Mouse (Mus musculus) C2C12 (cell line): ENCODE measurements at regions not wholly inside any gene's neighbourhood (a gene's known extent, or its start where the extent isn't known, plus 50 kb on each side); places are given as distances from the start of the nearest gene placed in this dataset.

ENCODE experiments used
- H3K27me3 ChIP-seq: one replicate; pipeline ENCODE4 v1.6.1; 2011; ENCODE audit not compliant: control insufficient read depth, insufficient read depth, insufficient read length
- H3K36me3 ChIP-seq: one replicate; pipeline ENCODE4 v1.6.1; 2011; ENCODE audit not compliant: control insufficient read depth, insufficient read depth
- H3K4me3 ChIP-seq: one replicate; pipeline ENCODE4 v1.5.1; 2011; ENCODE audit warnings: mild to moderate bottlenecking, control low read depth; ENCODE audit not compliant: poor library complexity, insufficient read depth, severe bottlenecking
- H3K79me2 ChIP-seq: one replicate; pipeline ENCODE4 v1.6.1; 2011; ENCODE audit not compliant: control insufficient read depth, insufficient read depth
- H3K79me3 ChIP-seq: one replicate; pipeline ENCODE4 v1.6.1; 2011; ENCODE audit warnings: low read depth, control low read depth
- H3ac ChIP-seq: one replicate; pipeline ENCODE3; 2011; ENCODE audit warnings: low read depth; ENCODE audit not compliant: control insufficient read depth, insufficient read length
- CEBPB ChIP-seq: IDR thresholded peaks from one replicate; pipeline ENCODE4 v1.6.1; 2011; ENCODE audit warnings: low read depth, mild to moderate bottlenecking, control low read depth, moderate library complexity
- CTCF ChIP-seq: IDR thresholded peaks from one replicate; pipeline ENCODE4 v1.5.1; 2011; ENCODE audit not compliant: control insufficient read depth, insufficient read depth, insufficient read length
- FOSL1 ChIP-seq: IDR thresholded peaks from one replicate; pipeline ENCODE4 v1.8.0; 2011; ENCODE audit warnings: mild to moderate bottlenecking, low read length; ENCODE audit not compliant: poor library complexity, insufficient read depth, severe bottlenecking
- MAX ChIP-seq: IDR thresholded peaks from one replicate; pipeline ENCODE4 v1.6.1; 2011; ENCODE audit warnings: mild to moderate bottlenecking, control low read depth
- MYOD1 ChIP-seq: IDR thresholded peaks from one replicate; pipeline ENCODE4 v1.6.1; 2011; ENCODE audit warnings: low read depth; ENCODE audit not compliant: control insufficient read depth, insufficient read length
- MYOG ChIP-seq: IDR thresholded peaks from one replicate; pipeline ENCODE4 v1.6.1; 2011; ENCODE audit not compliant: control insufficient read depth, insufficient read length; ENCODE audit errors: extremely low read depth
- USF1 ChIP-seq: IDR thresholded peaks from one replicate; pipeline ENCODE4 v1.6.1; 2011; ENCODE audit warnings: low read depth, mild to moderate bottlenecking, control low read depth, moderate library complexity

DNA sequence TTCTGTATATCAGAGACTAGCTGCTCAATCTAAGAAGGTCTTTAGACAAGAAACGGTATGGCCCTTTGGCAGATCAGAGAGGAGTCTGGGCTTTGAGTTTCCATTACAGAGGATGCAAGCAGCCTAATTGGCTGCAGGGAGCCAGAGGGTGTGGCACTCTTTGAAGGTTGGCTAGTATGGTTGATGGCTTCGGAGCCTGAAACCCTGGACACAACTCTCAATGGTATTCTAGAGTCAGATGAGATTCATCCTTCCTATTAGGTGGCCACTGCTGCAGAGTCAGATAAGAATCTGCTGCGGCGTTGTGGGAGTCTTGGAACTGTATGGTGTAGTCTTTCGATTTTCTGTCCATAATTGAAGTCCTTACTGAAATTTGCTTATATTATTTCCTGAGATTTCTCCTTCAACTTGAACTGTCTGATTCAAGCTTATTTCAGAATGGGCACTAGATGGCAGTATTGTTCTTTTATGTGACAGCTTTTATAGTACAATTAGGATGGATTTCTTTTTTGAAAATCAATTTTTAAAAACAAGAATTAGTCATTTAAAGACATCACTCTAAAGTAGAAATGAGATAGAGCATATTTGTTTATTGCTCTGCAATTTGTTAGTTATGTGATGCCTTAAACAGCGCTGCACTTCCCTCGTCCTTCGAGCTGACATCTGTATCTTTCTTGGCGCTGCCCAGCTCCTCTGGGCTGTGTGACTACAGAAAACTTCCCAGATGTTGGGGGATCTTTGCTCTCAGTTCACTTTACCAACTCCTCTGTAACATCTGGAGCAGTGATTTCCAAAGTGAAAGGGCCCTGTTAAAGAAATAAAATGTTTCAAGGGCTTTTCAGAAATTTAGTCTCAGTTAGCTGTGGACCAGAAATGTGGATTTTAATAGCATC lies 151.0 kb upstream of the Ttc29 start:
- no peak for TF ChIP-seq CTCF
- no peak for TF ChIP-seq USF1
- TF ChIP-seq MYOD1, result no peak
- TF ChIP-seq CEBPB, result no peak
- TF ChIP-seq MYOG, result no peak
- no peak for TF ChIP-seq MAX
- no peak for TF ChIP-seq FOSL1
- no peak overlapping the region for H3K4me3 ChIP-seq
- H3ac ChIP-seq, result no peak overlapping the region
- H3K79me3 ChIP-seq, result no peaks in the 10 kb centered on the region
- H3K79me2 ChIP-seq, result no peaks in the 10 kb centered on the region
- peaks cover under 1% of the 10 kb centered on the region for H3K27me3 ChIP-seq
- no peaks in the 10 kb centered on the region for H3K36me3 ChIP-seq

DNA sequence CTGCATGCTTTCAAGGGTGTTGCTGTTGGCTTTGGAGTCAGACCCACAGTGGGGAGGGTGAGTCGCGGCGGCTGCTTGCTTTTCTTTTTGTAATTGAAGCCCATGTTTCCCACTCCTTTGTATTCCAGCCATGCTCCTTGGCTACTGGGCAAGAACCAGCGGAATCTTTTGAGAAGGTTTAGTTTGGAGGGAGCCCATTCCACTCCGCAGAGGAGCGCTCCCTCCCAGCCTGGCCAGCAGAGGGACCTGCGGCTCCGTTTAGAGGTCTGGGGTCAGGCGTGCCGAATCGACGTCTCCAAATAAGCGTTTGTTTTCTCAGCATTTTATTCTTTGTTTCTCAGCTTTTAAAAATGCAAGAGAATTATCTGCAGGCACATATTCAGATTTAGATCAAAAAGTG lies 149.6 kb upstream of the Ttc29 start:
- Histone ChIP-seq H3K27me3 (peaks cover 10% of the 10 kb centered on the region), H3K36me3 (no peaks in the 10 kb centered on the region), H3K79me2 (no peaks in the 10 kb centered on the region), H3K4me3 (no peak overlapping the region), H3ac (no peak overlapping the region), H3K79me3 (no peaks in the 10 kb centered on the region)
- TF ChIP-seq USF1 (no peak), MAX (no peak), FOSL1 (no peak), MYOD1 (no peak), MYOG (no peak), CTCF (peak; percentile 17), CEBPB (no peak)

DNA sequence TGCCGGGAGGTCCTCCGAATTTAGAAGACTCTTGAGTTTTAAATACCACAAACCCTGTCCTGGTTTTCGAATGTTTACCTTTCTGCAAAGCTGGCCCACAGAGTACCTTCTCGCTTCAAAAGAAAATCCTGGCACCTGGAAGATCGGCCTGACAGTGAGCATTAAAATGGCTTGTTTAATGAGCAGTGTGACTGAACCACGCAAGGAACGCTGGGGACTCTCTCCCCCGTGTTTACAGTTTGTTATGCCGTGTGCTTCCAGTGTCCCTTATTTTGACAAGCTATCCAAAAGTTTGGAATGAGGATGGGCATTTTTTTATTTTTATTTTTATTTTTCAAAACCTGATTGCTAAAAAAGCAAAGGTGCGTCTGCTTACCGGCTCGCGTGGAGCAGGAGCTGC lies 148.9 kb upstream of the Ttc29 start:
- Histone ChIP-seq H3K79me2 (no peaks in the 10 kb centered on the region), H3K27me3 (peaks cover 10% of the 10 kb centered on the region), H3K79me3 (no peaks in the 10 kb centered on the region), H3K36me3 (no peaks in the 10 kb centered on the region), H3ac (no peak overlapping the region), H3K4me3 (no peak overlapping the region)
- TF ChIP-seq CEBPB, result no peak

DNA sequence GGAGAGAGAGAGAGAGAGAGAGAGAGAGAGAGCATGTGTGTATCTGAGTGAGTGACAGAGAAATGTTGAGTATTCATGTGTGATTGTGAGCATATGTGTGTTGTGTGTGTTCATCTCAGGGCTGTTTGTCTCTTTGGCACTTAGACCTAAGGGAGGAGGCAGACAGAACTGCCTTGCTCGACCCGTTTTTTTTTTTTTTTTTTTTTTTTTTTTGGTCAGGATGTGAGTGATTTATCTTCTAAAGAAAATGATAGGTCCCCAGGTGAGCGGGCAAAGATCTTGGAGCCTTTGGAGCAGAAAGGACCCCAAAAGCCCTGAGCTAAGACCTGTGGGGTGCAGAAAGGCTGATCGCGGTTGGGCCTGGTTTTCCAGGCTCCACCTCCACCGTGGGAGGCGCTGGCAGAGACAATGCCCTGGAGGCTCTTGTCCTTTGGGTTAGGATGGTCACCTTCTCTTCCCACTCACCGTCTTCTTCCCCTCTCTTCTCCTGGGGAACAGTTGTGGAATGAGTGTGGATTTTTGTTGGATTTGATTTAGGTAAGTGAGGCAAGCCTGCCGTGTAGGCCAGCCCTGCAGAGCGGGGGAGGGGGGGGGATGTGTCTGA lies 147.1 kb upstream of the Ttc29 start:
- Histone ChIP-seq H3K79me2 (no peaks in the 10 kb centered on the region), H3K36me3 (no peaks in the 10 kb centered on the region), H3K79me3 (no peaks in the 10 kb centered on the region), H3K4me3 (no peak overlapping the region), H3ac (no peak overlapping the region), H3K27me3 (peaks cover 10% of the 10 kb centered on the region)
- no peak for TF ChIP-seq USF1
- TF ChIP-seq MAX, result no peak
- TF ChIP-seq MYOD1, result no peak
- TF ChIP-seq CTCF, result no peak

DNA sequence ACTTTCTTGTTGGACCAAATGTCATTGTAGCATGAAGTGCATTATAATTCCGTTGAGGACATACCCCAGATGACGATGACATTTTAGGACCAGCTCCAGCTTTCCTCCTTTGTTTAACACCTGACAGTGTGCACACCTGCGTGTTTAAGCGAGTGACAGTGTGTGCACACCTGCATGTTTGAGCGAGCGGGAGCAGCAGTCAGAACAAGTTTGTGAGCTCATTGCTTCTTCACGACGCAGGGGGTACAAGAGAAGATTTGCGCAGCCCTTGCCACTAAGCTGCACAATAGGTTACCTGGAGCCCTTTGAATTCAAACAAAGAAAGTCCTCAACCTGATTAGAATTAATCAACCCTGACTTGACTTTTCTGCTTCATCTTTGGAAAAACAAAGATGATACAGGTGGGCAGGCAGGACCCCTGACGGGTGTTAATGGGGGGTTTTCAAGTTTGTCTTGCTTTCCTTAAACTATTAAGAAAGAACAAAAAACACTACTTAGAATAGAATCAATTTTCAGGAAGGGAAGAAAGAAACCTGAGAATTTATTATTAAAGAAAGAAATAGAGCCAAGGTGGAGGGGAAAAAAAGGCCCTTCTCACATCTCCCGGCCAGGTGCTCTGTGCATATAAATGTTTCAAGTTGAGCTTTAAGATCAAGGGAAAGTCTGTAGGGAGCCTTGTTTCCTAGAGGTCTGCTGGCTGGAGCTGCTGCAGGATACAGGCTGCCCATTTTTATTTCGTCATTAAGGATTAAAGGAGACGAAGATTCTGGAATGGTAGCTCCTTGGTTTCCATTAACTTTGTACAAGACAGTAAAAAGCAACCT lies 144.8 kb upstream of the Ttc29 start:
- H3K4me3 ChIP-seq, result no peak overlapping the region
- TF ChIP-seq FOSL1, result no peak
- TF ChIP-seq MAX, result no peak
- no peaks in the 10 kb centered on the region for H3K79me2 ChIP-seq

DNA sequence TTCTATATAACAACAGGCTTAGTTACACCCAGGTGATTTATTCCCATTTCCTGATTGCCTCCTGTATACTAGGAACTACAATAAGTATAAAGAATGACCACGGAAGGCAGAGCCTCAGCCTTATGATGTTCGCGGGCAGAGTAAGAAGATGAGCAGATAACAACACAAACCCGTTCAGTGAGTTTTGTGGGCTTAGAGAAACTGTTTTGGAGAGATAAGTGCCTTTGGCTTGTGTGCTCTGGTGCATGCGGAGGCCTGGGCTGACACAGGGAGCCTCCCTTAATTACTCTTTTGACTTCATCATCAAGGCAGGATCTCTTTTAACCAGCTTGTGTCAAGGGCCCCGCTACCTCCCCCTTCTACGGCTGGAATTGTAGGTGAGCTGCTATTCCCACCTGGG lies 139.3 kb upstream of the Ttc29 start:
- Histone ChIP-seq H3K27me3 (no peaks in the 10 kb centered on the region), H3K79me2 (no peaks in the 10 kb centered on the region), H3ac (no peak overlapping the region), H3K36me3 (no peaks in the 10 kb centered on the region), H3K4me3 (no peak overlapping the region), H3K79me3 (no peaks in the 10 kb centered on the region)
- TF ChIP-seq MYOG, result no peak
- TF ChIP-seq USF1, result no peak
- no peak for TF ChIP-seq FOSL1
- no peak for TF ChIP-seq CEBPB
- TF ChIP-seq MYOD1, result no peak
- no peak for TF ChIP-seq CTCF
- no peak for TF ChIP-seq MAX

More for the DNA sequence above, 144.8 kb upstream of the Ttc29 start:
- H3K27me3 ChIP-seq, result peaks cover 10% of the 10 kb centered on the region
- no peak overlapping the region for H3ac ChIP-seq
- no peaks in the 10 kb centered on the region for H3K36me3 ChIP-seq
- H3K79me3 ChIP-seq, result no peaks in the 10 kb centered on the region
